Mouse (Mus musculus): Measurements from ENCODE around the gene Xylt1. TPM values are rescaled to one million over a fixed set of nuclear protein-coding genes. Genes with fewer than 3 reads are reported as not detected.

Gene Xylt1
- total RNA-seq, 2 experiments from 2014 or later = 2.5 TPM

DNA sequence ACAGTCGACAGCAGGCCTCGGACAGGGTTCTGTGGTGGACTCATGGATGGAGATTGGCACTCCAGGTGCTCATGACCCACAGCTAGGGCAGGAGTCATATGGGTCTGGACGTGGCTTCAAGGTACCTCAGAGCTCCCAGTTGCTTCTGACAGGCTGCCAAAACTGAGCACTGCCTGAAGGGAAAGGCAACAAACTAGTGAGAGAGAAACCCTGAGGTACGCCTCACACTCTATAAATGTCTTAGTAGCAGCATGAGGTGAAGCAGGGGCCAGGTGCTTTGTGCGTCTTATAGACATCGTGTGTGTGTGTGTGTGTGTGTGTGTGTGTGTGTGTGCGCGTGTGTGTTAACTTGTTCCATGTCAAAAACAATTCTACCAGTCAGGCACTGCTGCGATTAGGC, 122.9 kb downstream of the Xylt1 start:
- intact Hi-C loops (cut with DNase I) = no loop called here
- no peak for DNase-seq

DNA sequence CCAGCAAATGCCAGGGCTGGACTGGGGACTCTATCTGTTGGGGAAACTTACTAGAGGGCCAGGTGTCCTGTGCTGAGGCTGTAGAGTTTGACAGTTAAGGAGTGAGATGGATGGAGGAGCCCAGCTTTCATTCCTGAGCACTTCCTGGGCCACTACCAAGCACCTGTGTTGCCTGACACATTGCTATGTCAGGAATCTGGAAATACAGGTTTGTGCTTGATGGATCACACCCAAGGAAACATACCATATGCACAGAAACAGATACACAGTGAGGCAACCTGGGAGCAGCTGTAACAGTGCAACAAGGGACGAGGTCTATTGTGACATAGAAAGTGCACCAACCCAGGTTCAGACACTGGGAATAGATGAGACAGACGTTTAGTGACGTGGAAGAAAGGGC, 125.0 kb downstream of the Xylt1 start:
- intact Hi-C loops (cut with DNase I) = no loop called here
- no peak for DNase-seq

DNA sequence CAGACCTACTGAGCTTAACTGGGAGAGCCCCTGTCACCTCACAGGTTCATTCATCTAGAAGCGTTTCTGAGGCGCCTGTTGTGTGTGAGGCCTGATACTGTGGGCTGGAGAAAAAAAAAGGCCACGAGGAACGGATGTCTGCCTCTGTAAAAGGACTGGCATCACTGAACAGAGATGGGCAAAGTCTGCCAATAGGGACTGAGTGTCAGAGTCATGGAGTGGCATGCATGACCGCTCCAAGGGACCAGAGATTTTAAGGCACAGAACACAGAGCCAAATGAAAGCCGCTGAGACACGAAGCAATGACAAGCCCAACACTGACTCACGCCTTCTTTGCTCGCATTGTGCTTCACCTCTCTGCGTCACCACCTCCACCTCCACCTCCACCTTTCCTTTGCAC, 126.6 kb downstream of the Xylt1 start:
- DNase-seq = no peak
- intact Hi-C loops (cut with DNase I) = no loop called here

DNA sequence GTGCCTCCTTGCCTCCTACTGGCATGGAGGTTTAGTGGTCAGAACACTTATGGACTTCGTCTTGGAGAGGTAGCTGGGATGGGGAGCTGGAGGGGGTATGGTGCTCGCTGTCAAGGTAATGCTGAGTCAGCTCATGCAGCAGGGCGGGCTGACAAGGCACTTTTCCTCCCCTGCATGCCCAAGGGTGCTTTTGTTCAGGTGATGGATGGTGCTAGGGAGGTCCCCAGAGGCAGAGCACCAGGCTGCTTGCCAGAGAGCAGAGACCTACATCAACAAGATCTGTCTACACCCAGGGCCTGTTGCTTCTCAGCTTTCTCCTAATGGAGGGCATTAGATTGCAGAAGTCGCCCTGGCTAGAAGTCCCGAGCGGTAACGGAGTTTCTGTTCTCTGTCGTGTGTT, 127.3 kb downstream of the Xylt1 start:
- intact Hi-C loops (cut with DNase I) = no loop called here
- no peak for DNase-seq

DNA sequence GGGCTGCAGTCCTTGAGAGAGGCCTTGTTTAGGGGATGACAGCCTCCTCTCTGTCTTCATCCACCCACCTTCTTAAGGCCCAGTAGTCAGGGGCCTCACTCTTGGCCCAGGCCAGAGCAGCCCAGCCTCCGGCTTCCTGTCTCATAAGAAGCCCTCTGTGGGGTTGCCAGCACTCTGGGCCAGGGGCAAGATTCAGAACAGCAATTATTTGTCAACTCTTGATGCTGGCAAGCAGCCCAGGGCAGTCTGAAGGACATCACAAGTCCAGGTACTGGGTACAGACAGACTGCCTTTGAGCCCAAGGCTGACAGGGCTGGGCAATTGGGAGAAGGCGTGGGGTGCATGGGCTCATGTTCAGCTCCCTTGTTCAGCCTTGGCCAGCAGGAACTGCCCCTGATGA, 129.3 kb downstream of the Xylt1 start:
- intact Hi-C loops (cut with DNase I) = no loop called here
- DNase-seq = no peak

DNA sequence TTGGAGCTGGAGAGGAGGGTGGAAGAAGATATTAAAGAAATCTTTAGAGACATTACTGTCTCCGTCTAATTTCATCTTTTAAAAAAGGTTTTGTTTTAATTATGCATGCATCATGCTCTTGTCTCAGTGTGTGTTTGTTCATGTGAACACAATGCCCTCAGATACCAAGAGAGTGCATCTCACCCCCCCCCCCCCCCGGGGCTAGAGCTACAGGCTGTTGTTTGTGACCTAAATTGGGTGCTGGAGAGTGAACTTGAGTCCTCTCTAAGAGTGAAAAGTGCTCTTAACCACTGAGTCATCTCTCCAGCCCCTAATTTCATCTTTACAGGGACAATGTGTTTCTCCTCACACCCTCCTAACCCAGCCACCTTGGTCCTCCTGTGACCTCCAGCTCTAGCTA, 131.5 kb downstream of the Xylt1 start:
- intact Hi-C loops (cut with DNase I) = no loop called here
- DNase-seq = no peak

DNA sequence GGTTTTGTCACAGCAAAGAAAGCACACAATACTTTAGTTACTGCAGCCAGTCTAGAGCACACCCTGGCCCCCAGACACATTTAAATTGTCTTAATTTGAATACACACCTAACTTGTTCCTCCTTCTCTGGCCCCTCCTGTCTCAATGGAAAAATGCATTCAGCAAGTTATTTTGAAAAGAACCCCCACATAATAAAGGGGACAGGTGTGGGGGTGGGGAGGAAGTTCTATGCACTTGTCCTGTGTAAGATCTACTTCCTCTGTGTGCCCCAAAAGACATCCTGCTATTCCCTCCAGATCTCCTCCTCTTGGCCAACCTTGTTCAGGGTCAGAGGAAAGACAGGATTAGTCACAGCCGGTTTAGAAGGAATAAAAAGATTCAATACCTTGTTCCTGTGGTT, 135.0 kb downstream of the Xylt1 start:
- no peak for DNase-seq
- intact Hi-C loops (cut with DNase I) = no loop called here

DNA sequence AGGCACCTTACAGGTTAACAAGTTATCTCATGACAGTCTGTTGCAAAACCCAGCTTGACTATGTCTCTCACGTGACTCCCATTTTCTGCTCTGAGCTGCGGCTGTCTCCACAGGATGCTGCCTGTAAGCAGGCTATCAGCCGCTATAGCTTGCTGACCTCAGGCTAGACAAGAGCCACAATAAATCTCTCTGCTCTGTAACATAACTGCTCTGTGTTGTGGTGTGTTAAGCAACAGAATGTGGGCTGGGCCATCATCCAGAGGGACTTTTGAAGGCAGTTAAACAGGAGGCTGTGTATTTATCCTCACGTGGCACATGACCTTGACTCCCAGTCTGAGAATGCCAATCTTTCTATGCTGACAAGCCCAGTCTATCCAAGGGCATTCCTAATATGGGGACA, 136.1 kb downstream of the Xylt1 start:
- intact Hi-C loops (cut with DNase I) = no loop called here

DNA sequence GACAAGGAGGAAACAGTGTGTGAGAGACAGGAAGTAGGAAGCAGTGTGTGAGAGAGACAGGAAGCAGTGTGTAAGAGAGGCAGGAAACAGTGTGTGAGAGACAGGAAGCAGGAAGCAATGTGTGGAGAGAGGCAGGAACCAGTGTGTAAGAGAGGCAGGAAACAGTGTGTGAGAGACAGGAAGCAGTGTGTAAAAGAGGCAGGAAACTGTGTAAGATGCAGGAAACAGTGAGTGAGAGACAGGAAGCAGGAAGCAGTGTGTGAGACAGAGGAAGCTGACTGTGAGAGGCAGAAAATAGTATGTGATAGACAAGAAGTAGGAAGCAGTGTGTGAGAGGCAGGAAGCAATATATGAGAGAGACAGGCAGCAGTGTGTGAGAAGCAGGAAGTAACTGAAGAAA, 140.6 kb downstream of the Xylt1 start:
- no peak for DNase-seq
- intact Hi-C loops (cut with DNase I) = no loop called here

More for the DNA sequence above, 136.1 kb downstream of the Xylt1 start:
- no peak for DNase-seq

DNA sequence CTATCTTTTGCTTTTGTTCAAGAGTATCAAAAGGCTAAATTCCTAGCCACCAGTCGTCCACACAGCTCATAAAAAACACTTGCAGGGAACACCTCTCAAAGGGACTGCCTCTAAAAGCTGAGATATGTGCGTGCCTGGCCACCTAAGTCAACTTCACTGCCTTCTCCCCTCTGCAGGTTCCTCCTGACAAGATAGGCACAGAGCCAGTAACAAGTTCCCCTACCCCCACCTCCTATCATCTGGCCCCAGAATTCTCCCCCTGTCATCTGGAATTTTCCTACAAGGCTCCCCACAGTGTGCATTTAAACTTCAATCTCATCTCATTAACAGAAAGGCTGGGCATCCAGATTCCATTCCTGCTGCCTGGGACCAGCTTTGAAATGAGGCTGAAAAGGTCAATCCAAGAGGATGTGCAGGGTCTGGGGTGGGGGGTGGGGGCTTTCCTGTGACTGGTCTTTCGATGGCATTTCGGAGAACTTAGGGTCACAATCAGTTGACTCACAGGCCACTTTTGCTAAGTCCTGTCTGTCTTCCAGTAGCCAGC, 141.4 kb downstream of the Xylt1 start:
- intact Hi-C loops (cut with DNase I) = no loop called here
- DNase-seq = no peak

DNA sequence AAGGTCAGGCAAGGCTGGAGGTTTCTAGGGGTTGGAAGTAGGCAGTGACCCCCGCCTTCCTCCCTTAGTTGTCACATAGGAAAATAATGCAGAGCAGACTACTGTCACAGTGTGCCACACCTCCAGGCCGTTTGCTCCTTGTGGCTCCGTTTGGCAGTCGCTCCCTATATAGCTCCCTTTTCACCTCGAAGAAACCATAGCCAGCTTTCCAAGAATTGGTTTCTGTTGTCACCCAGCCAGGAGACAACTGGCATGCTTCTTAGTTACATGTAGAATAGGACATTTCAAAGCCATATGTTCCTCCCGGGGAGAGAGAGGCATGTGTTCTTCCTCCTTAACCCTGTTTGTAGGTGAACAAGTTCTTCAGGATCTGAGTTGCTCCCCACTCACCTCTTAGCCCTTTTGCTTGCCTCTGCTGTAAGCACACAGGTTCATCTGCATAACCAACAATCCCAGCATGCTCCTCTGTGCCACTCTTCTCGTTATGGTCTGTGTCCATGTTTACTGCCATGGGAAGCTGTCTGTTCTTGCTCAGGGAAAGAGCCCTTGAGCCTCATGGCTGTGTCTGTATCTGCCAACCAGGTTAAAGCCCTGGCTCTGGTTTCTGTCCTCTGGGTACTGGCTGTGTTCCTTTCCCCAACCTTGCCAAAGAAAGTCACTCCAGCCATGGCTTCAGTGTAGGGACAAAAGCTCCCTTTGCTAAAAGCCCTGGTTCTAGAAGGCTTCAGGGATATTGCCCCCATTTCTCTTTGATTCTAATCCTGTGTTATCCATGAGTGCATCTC, 143.8 kb downstream of the Xylt1 start:
- intact Hi-C loops (cut with DNase I) = no loop called here
- peak in 1 of 2 experiments; percentile 18 for DNase-seq

DNA sequence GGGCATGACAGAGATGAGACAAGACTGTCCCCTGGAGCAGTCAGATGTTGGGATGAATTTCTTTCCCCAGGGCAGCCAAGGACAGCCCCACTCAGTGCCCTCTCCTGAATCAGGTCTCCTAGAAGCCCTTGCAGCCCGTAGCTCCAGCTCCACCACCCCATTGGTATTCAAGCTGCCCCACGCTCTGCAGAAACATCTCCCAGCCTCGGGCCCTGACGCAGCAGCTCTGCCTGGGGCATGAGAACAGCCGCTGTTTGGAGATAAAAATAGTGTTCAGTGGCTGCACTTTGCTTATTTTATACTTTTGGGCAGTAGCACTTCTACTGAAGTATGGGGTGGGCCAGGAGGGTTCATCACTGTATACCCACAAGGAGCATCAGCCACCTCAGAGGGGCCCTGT, 144.9 kb downstream of the Xylt1 start:
- intact Hi-C loops (cut with DNase I) = no loop called here
- no peak for DNase-seq

DNA sequence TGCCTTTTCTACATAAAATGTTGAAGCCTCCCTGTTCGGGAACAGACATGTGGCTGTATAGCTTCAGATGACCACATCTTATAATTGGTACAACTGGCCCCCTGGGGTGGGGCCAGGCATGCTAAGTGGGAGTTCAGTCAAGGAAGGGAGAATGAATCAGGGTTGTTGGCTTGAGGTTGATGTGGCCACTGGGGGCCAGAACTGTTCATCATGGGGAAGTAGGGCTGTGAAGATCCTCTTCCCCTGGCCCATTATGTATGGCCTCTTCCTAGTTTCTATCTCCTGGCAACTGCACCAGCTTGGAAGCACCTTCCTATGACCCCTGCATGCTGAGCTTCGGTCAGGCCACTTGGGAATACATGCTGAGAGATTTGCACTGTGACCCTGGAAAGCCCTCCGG, 145.8 kb downstream of the Xylt1 start:
- no peak for DNase-seq
- intact Hi-C loops (cut with DNase I) = no loop called here

DNA sequence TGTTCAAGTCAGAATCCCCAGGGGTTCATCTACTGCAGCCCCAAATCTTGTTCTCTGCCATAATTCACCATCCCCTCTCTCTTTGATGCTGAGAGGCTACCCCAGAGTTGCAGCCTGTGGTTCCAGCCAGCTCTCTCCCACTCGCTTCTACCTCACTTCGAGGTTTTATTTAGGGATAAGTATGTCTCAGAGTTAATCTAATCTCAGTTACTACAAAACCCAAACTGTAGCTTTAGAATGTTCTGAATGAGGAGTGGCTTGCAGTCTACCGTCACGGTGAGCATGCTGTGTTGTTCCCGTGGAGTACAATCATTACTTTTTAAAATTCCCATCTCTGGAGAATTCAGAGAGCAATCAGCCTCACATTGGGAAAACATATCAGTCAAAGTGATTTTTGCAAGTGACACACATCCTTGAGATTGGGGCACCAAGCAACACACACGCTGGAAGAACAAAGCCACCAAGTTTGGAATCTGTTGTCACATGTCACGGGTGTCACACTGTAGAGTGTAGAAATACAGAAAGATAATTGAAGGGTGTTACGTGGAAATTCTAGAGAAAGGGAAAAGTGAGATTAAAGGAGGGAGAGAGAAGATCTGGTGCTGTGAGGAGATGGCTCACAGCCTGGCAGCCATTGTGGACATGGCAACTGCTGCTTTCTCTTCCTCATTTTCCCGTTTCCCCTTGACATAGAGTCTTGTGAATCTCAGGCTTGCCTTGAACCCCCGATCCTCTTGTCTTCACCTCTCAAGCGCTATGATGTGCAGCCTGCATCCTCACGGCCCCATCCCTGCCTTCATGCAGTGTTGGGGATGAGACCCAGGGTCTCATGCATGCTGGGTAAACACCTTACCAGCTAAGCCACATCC, 149.2 kb downstream of the Xylt1 start:
- DNase-seq = no peak
- intact Hi-C loops (cut with DNase I) = no loop called here

DNA sequence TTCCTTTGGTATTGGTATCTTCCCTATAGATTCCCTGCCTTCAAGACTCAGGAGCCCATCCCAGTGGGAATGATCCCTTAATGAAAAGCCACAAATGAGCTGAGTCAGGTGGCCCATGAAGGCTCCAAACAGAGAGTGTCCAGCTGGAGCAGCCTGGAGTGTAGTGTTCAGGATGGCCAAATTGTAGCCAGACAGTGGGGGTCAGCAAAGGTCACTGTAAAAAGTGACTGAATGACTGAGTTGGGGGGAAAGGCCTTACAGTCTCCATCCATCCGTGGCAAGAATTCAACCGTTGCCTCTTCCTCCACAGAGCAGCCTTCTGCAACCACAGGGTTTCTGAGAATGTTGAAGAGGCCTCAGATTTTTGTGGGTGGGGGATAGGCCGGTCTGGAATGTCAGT, 151.9 kb downstream of the Xylt1 start:
- intact Hi-C loops (cut with DNase I) = no loop called here
- no peak for DNase-seq

DNA sequence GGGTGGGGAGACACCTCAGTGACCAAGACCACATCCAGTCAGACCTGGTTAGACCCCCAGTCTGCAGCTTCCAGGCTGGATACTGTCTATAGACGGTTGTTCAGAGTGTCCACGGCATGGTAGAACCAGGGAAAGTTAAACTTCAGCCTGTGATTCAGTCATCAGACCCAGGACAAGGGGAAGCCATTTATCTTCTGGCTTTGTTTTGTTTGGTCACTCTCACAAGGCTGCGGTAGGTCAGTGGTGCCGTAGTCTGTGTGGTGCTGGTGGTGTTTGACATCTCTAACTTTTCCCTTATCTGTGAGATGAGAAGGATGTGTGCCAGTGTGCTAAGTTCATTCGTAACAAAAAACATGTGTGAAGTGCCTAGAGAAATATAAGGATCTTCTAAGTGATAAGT, 152.4 kb downstream of the Xylt1 start:
- no peak for DNase-seq
- intact Hi-C loops (cut with DNase I) = no loop called here

DNA sequence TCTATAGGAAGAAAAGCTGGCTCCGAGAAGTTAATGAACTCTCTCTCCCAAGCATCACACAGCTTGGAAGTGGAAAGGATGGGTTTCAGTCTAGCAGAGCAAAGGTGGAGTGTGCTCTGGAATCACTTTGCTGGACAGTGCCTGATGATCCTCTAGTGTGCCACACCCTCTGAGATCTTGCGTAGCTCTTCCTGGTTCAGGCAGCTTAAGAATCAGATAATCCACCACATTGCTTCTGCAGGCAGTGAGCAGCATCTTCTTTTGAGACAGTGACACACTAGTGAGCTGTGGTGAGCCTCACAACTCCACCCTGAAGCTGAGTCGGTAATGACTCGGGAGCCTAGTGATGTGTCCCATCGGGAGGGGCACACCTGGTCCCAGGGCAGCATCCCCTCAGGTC, 159.2 kb downstream of the Xylt1 start:
- intact Hi-C loops (cut with DNase I) = no loop called here
- DNase-seq = no peak

DNA sequence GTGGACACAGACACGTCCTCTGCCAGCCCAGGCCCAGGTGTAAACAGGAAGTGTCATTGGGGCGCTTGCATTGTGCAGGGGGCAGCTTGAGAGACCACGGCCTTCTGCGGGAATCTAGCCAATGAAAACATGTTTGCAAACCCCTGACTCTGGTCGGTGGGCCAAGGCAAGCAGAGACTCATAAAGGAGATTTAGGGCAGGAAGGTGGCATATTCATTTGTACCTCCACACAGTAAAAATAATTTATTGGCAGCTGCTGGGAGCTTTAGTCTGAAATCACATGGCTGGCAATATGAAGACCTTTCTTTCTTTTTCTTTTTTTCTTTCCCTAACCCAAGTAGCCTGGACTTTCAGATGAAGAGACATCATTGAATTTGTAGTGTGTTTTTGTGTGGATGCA, 159.6 kb downstream of the Xylt1 start:
- no peak for DNase-seq
- intact Hi-C loops (cut with DNase I) = no loop called here

DNA sequence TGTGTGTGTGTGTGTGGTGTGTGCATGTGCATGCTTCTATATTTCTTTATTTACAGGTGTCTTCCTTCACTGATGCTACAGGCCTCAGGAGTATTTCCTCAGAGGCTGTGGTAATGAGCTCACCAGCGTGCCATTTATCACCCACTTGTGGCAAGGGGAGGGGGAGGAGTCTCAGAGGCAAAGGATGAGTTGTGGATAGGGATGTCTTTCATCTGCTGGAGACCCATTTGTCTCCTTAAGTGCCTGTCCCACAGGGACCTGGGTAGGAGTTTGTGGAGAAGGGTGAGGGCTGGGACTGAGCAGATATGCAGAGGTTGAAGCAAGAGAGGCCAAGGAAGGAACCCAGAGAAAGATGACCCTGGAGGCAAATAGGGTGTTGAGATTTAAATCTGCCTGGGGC, 160.3 kb downstream of the Xylt1 start:
- intact Hi-C loops (cut with DNase I) = no loop called here
- no peak for DNase-seq

DNA sequence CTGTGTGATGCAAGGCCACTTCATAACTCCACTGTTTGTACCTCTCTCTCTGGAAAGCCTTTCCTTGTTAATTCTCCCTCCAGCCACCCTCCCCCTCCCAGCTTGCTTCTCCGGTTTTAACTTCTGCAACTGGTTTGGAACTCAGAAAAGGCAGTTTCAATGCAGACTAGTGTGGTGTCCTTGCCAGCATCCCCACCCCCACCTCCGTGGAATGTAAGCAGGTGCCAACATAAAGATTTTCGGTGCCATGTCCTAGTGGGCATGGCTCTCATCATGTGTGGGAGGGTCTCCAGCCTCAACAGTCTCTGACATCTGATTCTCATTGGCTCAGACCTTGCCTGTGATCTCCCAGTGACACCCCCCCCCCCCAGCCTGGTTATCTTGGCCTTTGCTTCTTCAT, 160.9 kb downstream of the Xylt1 start:
- DNase-seq = no peak
- intact Hi-C loops (cut with DNase I) = no loop called here

DNA sequence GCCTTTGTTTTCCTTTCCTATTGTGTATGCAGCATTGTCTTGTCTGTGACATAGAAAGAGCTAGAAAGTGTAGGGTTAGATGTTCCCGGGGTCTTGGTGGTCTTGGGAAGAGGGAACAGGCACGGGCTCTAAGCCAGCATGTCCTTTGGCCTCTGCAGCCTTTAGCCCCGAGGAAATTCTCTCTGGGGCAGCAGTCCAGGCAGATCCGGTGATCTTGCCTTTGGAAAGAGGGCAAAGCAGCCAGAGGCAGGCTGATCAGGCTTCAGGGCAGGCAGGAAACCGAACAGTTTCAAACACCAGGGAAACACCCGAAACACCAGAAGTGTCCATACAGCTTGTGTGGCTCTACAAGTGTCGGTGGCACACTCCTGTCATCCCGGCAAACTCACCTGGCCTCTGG, 162.3 kb downstream of the Xylt1 start:
- no peak for DNase-seq
- intact Hi-C loops (cut with DNase I) = no loop called here

DNA sequence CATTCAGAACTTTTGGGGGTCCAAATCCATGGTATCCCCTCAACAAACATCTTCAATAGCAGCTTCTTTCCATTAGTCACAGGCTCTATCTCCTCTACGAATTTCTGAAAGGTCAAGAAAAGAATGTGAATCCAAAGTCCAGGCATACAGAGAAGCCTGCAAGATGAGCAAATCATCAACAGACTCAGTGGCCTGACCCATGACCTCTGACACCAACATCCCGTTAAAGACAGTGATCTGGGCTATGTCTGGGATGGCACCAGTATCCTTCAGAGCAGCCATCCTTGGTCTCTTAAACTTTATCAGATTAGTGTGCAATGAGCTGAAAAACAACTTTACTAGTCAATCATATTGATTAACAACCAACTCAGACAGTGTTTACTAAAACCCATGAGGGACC, 163.3 kb downstream of the Xylt1 start:
- intact Hi-C loops (cut with DNase I) = no loop called here

More for the DNA sequence above, 163.3 kb downstream of the Xylt1 start:
- no peak for DNase-seq
